8 mouse cellular contexts compared by ENCODE assay signal in genomic region chr15:96288836-96289390, GRCm38 (mm10). TPM values are rescaled to one million over a fixed set of nuclear protein-coding genes. Genes with fewer than 3 reads are reported as not detected.
A peak's percentile ranks its signal among the peaks of the same experiment; 100 is the strongest.
DNase-seq lines count a peak whose midpoint lies in the region; ATAC-seq and TF ChIP-seq lines count a peak whose summit lies in the region.

No protein-coding gene starts in this region.

- WGBS in hindbrain, embryonic 16.5 days, result 2% methylated on average over 9 of the region's 9 CpGs
- 8% methylated on average over 9 of the region's 9 CpGs for WGBS in neural tube, embryonic 11.5 days

- H3K27me3 ChIP-seq in hindbrain, embryonic 16.5 days (replicated peaks; ENCODE audit: control insufficient read depth, insufficient read depth, low read length), result no peaks in the 10 kb centered on the region
- H3K27me3 ChIP-seq in neural tube, embryonic 11.5 days (ENCODE audit: control insufficient read depth, insufficient read depth, low read length), result no peaks in the 10 kb centered on the region

- no peak for DNase-seq in layer of hippocampus, adult 2 months (ENCODE audit: low spot score in 2 of 2)
- DNase-seq in layer of hippocampus, adult 8-10 months (ENCODE audit: low spot score in 2 of 2), result no peak
- peak; percentile 39 for DNase-seq in brain, embryonic 14.5 days (ENCODE audit: low read depth)
- DNase-seq in neural tube, embryonic 11.5 days (ENCODE audit: low spot score), result no peak
- no peak for DNase-seq in ovary, adult 18-20 months (ENCODE audit: low spot score)
- DNase-seq in left cerebral cortex, adult 9 months (ENCODE audit: low spot score in 2 of 2), result no peak
- no peak for DNase-seq in cerebellum, postnatal 10 days

- H3K9me3 ChIP-seq in hindbrain, embryonic 16.5 days (ENCODE audit: control insufficient read depth, low read length), result no peaks in the 10 kb centered on the region
- no peaks in the 10 kb centered on the region for H3K9me3 ChIP-seq in neural tube, embryonic 11.5 days (ENCODE audit: control insufficient read depth, low read length)

- peak overlapping the region; percentile 82 for H3K4me3 ChIP-seq in layer of hippocampus, adult 2 months
- H3K4me3 ChIP-seq in hindbrain, embryonic 16.5 days (ENCODE audit: low read length), result peak overlapping the region; percentile 80
- H3K4me3 ChIP-seq in neural tube, embryonic 11.5 days (ENCODE audit: low read depth, low read length), result peak overlapping the region; percentile 97

- no peak for TF ChIP-seq CTCF in layer of hippocampus, adult 2 months (conservative IDR thresholded peaks at IDR 0.05)
- no peak for TF ChIP-seq CTCF in brain, embryonic 14.5 days (IDR thresholded peaks at IDR 0.05; ENCODE audit: borderline replicate concordance, extremely low read depth, insufficient read depth, insufficient read length)

- H3K4me2 ChIP-seq in hindbrain, embryonic 16.5 days (ENCODE audit: low read length), result peak overlapping the region; percentile 74
- H3K4me2 ChIP-seq in neural tube, embryonic 11.5 days (ENCODE audit: low read depth), result peak overlapping the region; percentile 73

- TF ChIP-seq POLR2A in brain, embryonic 14.5 days (IDR thresholded peaks at IDR 0.05; ENCODE audit: borderline replicate concordance, extremely low read depth, insufficient read depth, insufficient read length, poor library complexity, severe bottlenecking), result no peak

- H3K36me3 ChIP-seq in hindbrain, embryonic 16.5 days (ENCODE audit: control insufficient read depth, insufficient read depth, low read length), result no peaks in the 10 kb centered on the region
- H3K36me3 ChIP-seq in neural tube, embryonic 11.5 days (ENCODE audit: control insufficient read depth, insufficient read depth, low read length), result no peaks in the 10 kb centered on the region

- H3K27ac ChIP-seq in layer of hippocampus, adult 2 months, result peak overlapping the region; percentile 92
- peak overlapping the region; percentile 100 for H3K27ac ChIP-seq in hindbrain, embryonic 16.5 days (ENCODE audit: low read depth, low read length)
- peak overlapping the region; percentile 100 for H3K27ac ChIP-seq in neural tube, embryonic 11.5 days (ENCODE audit: low read depth, low read length)

- peaks cover 11% of the 10 kb centered on the region for H3K4me1 ChIP-seq in hindbrain, embryonic 16.5 days (ENCODE audit: control insufficient read depth, insufficient read depth, low read depth, low read length)
- H3K4me1 ChIP-seq in neural tube, embryonic 11.5 days (ENCODE audit: control insufficient read depth, insufficient read depth, low read length), result peaks cover 8% of the 10 kb centered on the region

- ATAC-seq in hindbrain, embryonic 16.5 days, result no peak
- no peak for ATAC-seq in neural tube, embryonic 11.5 days (ENCODE audit: insufficient read depth, low FRiP score, low TSS enrichment)

- peak overlapping the region; percentile 100 for H3K9ac ChIP-seq in hindbrain, embryonic 16.5 days (ENCODE audit: low read depth, low read length)
- H3K9ac ChIP-seq in neural tube, embryonic 11.5 days (ENCODE audit: low read length), result peak overlapping the region; percentile 100

RNA-seq across cellular contexts. Expression of gene Arid2, which starts 1.6 kb away (rescaled TPM):
- 10 to 100 TPM; 34.9 to 36.6 TPM for total RNA-seq in layer of hippocampus, adult 2 months (2021)
- total RNA-seq in layer of hippocampus, adult 8-10 months (2022), result 10 to 100 TPM; 28.6 to 39.8 (median 35.4) TPM
- 34.8 and 44.2 TPM in 2 replicates for polyA plus RNA-seq in brain, embryonic 14.5 days (2012; rRNA removed)
- 15.0 and 17.5 TPM in 2 replicates for polyA plus RNA-seq in hindbrain, embryonic 16.5 days (2015; fragmentation: Nextera tagmentation; extraction: Ambion mirVana)
- 40.1 and 40.3 TPM in 2 replicates for polyA plus RNA-seq in neural tube, embryonic 11.5 days (2014; fragmentation: Nextera tagmentation; extraction: Ambion mirVana)
